Mouse (Mus musculus) embryonic facial prominence, embryonic 11.5 days (tissue): ENCODE data around the gene Sh3rf3. TPM values are rescaled to one million over a fixed set of nuclear protein-coding genes. Genes with fewer than 3 reads are reported as not detected.

Experiments
- ATAC-seq: fragments of 200-750 bp; cut with Nextera tagmentation; replicated peaks from 2 replicates; pipeline ENCODE4 v1.8.0; 2017; ENCODE audit warnings: low read depth; ENCODE audit not compliant: insufficient number of reproducible peaks, low FRiP score, low TSS enrichment
- DNase-seq: peaks from one replicate; pipeline ENCODE4 v3.0.0-alpha.2; 2015; ENCODE audit warnings: low spot score
- H3K27ac ChIP-seq: fragments of 300-500 bp; sonication (generic); replicated peaks from 2 replicates; pipeline ENCODE4 v1.5.1; 2014; ENCODE audit warnings: mild to moderate bottlenecking, low read depth, low read length, control low read depth
- H3K27me3 ChIP-seq: fragments of 300-500 bp; sonication (generic); 2 replicates; pipeline ENCODE4 v1.6.1; 2014; ENCODE audit warnings: mild to moderate bottlenecking, low read length, moderate library complexity, mixed read lengths; ENCODE audit not compliant: control insufficient read depth, insufficient read depth
- H3K36me3 ChIP-seq: fragments of 300-500 bp; sonication (generic); replicated peaks from 2 replicates; pipeline ENCODE4 v1.6.1; 2014; ENCODE audit warnings: low read depth, mild to moderate bottlenecking, low read length, moderate library complexity, mixed read lengths; ENCODE audit not compliant: control insufficient read depth, insufficient read depth
- H3K4me1 ChIP-seq: fragments of 300-500 bp; sonication (generic); 2 replicates; pipeline ENCODE4 v1.6.1; 2014; ENCODE audit warnings: low read length, mixed read lengths; ENCODE audit not compliant: control insufficient read depth, insufficient read depth
- H3K4me2 ChIP-seq: fragments of 300-500 bp; sonication (generic); 2 replicates; pipeline ENCODE4 v1.6.1; 2014; ENCODE audit warnings: low read depth, mild to moderate bottlenecking, control low read depth, low read length, moderate library complexity
- H3K4me3 ChIP-seq: fragments of 300-500 bp; sonication (generic); 2 replicates; pipeline ENCODE4 v1.5.1; 2014; ENCODE audit warnings: low read depth, low read length, control low read depth
- H3K9ac ChIP-seq: fragments of 300-500 bp; sonication (generic); replicated peaks from 2 replicates; pipeline ENCODE4 v1.6.1; 2014; ENCODE audit warnings: mild to moderate bottlenecking, control low read depth, low read length
- H3K9me3 ChIP-seq: fragments of 300-500 bp; sonication (generic); replicated peaks from 2 replicates; pipeline ENCODE4 v1.6.1; 2016; ENCODE audit warnings: mild to moderate bottlenecking, low read length, inconsistent platforms, mixed read lengths; ENCODE audit not compliant: control insufficient read depth
- WGBS: fragments of 180-500 bp; shearing (Covaris S2); extraction: QIAGEN DNeasy Blood & Tissue Kit; methylation state at CpG from one replicate; pipeline ENCODE4 v1.1.7; 2014; 5-methylcytosine and 5-hydroxymethylcytosine counted together
- polyA plus RNA-seq: library from polyadenylated mRNA; unstranded; fragments of >200 nt; fragmentation: Nextera tagmentation; extraction: Ambion mirVana; gene quantifications from 2 replicates; pipeline ENCODE4 v1.2.1, GENCODE M21; 2014

Sh3rf3 gene
- polyA plus RNA-seq: 0.98 and 1.2 TPM in 2 replicates

DNA sequence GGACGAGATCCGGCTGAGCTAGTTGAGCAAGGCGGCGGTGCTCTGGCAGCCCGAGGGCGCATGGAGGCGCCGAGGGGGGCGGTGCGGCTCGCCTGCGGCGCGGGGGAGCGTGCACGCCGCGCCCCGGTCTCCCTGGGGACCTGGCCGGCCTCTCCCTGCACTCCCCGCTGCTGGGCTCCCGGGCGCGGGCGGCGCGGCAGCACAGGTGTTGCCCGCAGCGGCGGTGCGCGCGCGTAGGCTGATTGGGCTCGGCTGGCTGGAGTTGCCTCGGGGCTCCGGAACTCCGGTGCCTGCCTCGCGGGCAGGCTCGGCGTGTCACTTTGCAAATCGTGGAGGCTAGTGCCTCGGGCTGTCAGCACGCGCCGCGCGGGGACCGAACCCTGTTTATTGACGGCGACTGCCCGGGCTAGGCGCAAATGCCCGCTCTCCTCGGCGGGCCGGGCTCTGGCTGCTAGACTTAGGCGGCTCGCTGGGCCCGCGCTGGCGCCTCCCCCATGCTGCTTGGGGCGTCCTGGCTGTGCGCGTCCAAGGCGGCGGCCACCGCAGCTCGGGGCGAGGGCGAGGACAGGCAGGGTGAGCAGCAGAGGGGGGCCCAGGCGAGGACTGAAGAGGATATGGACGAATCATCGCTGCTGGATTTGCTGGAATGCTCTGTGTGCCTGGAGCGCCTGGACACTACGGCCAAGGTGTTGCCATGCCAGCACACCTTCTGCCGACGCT, at the start of gene Sh3rf3:
Gene Sh3rf3 (plus strand): TSS at position 279 of the 720 bp plus-strand sequence.
- ATAC-seq (peak; percentile 49), DNase-seq (peak; percentile 41)
- Histone ChIP-seq H3K4me2 (peak within 1 kb of the TSS; percentile 100), H3K36me3 (no peaks in the 10 kb centered on the region), H3K9ac (peak within 1 kb of the TSS; percentile 50), H3K4me3 (peak within 1 kb of the TSS; percentile 56), H3K27ac (0 out of 2 replicates have a peak within 1 kb of the TSS, but pooled peaks have one; percentile 13), H3K4me1 (peaks cover 3% of the 10 kb centered on the region; the same call in 1 of the 2 replicates), H3K9me3 (no peaks in the 10 kb centered on the region), H3K27me3 (peaks cover 21% of the 10 kb centered on the region)
- under 1% methylated on average over 75 of the region's 79 CpGs for WGBS

DNA sequence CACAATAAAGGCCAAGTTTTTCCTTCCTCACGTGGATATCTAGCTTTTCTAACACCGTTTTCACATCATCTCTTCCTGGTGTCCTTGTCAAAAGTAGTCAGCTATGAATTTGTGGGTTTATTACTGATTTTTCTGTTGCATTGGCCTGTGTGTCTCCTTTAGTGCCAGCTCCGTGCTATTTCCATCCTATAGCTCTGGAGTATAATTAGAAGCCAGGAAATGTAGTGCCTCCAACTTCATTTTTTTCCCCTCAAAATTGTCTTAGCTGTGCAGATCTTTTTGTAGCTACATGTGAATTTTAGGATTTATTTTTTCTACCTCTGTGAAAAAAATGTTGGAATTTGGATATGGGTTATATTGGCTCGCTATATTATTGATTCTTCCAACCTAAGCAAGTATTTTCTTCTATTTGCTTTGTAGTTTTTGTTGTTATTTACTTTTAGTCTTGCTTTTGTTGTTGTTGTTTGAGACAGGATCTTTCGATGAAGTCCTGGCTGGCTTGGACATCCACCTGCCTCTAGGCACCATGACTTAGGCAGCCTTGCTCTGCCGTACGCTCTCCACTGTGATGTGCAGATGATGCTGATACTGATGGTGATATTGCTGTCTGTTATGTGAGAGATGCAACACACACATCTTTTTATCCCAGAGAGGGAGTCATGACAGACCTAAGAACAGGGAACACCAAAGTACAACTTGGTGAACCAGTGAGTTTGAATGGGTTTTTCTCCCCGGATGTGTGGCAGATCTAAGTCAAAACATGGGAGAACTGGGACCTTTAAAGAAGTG, 24.5 kb upstream of the Sh3rf3 start:
- H3K4me3 ChIP-seq: no peak overlapping the region
- no peak overlapping the region for H3K27ac ChIP-seq
- no peaks in the 10 kb centered on the region for H3K4me1 ChIP-seq
- ATAC-seq (no peak), DNase-seq (no peak)
- no peak overlapping the region for H3K4me2 ChIP-seq
- no peaks in the 10 kb centered on the region for H3K36me3 ChIP-seq
- WGBS: 91% methylated on average over 8 of the region's 8 CpGs
- H3K27me3 ChIP-seq: no peaks in the 10 kb centered on the region
- no peaks in the 10 kb centered on the region for H3K9me3 ChIP-seq
- H3K9ac ChIP-seq: no peak overlapping the region

DNA sequence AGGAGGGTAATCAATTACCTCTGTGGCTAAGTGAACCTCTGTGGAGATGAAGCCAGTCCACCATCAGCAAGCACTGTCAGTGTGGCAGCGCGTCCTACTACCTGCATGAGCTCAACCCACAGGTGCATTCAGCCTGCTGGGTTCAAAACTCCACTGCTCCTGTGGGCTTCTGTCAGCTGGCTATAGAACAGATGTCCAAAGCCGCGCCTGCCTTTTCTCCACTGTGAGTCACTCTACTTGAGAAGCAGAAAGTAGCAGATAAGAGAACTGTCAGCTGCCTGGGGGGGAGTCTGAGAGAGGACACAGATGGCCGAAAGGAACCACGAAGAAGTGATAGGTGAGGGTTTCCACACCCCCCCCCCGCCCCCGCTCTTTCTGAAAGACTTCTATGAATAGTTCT, 15.6 kb upstream of the Sh3rf3 start:
- Histone ChIP-seq H3K27me3 (no peaks in the 10 kb centered on the region), H3K36me3 (no peaks in the 10 kb centered on the region), H3K4me2 (no peak overlapping the region), H3K9ac (no peak overlapping the region), H3K27ac (no peak overlapping the region), H3K4me1 (no peaks in the 10 kb centered on the region), H3K9me3 (no peaks in the 10 kb centered on the region), H3K4me3 (no peak overlapping the region)
- 91% methylated on average over 8 of the region's 8 CpGs for WGBS
- ATAC-seq (no peak), DNase-seq (no peak)

DNA sequence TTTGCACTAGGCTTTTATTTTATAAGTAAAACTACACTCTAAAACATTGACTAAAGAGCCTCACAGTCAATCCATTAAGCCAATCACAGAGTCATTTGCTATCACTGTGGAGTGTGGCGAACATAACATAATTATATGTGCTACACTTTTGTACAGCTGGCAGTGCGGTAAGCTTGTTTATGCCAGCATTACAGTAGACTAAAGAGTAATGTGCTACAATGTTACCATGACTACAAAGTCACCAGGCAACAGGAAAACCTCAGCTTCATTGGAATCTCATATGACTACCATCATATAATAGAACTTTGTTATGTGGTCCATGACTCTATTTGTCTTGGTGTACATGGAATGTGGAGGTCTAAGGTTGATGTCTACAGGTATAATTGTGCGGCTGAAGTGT, 15.0 kb upstream of the Sh3rf3 start:
- Histone ChIP-seq H3K9ac (no peak overlapping the region), H3K9me3 (no peaks in the 10 kb centered on the region), H3K36me3 (no peaks in the 10 kb centered on the region), H3K4me3 (no peak overlapping the region), H3K27ac (no peak overlapping the region), H3K4me2 (no peak overlapping the region), H3K4me1 (no peaks in the 10 kb centered on the region), H3K27me3 (no peaks in the 10 kb centered on the region)
- 86% methylated on average over 3 of the region's 3 CpGs for WGBS
- no peak for ATAC-seq
- no peak for DNase-seq

DNA sequence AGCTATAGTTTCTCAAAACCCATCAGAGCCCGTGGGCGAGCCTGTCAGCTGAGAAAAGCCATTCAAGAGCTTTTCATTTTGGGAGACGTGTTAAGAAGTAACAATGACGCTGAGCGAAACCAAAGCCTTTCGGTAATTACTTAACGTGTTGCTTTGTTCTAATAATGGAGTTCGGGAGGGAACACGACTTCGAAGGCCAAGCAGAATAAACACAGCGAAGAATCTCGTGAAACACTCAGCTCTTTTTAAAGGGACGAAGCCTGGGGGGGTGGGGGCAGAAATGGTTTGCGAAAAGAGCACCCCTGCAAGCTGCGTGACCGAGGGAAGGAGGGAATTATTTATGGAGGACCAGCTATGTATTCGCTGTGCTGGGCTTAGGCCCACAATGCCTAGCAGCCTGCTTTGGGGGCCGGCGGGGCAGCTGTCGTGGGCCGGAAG, 12.1 kb upstream of the Sh3rf3 start:
- no peak overlapping the region for H3K4me3 ChIP-seq
- no peak overlapping the region for H3K9ac ChIP-seq
- ATAC-seq (no peak), DNase-seq (peak; percentile 6)
- H3K4me2 ChIP-seq: no peak overlapping the region
- H3K27me3 ChIP-seq: no peaks in the 10 kb centered on the region
- WGBS: 73% methylated on average over 21 of the region's 21 CpGs
- no peaks in the 10 kb centered on the region for H3K4me1 ChIP-seq
- no peak overlapping the region for H3K27ac ChIP-seq
- no peaks in the 10 kb centered on the region for H3K36me3 ChIP-seq
- no peaks in the 10 kb centered on the region for H3K9me3 ChIP-seq

DNA sequence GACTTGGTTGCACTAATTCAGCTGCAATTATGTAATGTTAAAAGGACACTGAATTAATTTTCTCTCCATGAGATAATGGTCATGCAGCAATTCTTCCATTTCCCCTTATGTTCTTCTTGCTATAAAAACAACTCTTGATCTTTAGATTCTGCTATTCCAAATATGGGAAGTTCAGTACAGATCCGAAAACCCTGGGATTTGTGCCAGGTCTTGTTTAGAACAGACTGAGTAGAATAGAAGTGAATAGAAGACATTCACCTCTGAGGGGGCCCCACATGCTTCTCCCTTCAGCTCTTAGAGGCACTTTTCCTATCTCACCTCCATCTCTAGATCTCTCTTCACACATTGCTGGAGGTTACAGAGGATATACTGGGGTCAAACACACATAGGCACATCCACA, 10.8 kb upstream of the Sh3rf3 start:
- ATAC-seq: no peak
- 87% methylated on average over 1 of the region's 1 CpGs for WGBS

DNA sequence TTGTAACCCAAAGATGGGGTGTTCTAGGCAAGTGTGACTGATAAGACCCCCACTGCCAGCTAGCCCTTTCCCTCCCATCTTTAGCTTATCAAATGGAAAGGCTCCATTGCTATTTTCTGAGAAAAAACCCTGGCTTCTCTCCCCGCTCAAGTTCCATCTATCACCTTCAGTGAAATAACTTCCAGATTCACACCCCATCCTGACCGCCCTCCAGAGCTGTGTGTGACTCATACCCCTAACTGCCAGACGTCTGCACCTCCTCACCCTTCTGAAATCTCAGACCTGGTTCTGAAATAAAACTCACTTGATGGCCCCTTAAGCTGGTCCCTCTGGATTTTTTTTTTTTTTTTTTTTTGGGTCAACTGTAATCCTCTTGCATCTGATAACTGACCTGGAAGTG, 5.2 kb upstream of the Sh3rf3 start:
- H3K9me3 ChIP-seq: no peaks in the 10 kb centered on the region
- H3K36me3 ChIP-seq: no peaks in the 10 kb centered on the region
- peaks cover under 1% of the 10 kb centered on the region; the same call in 1 of the 2 replicates for H3K4me1 ChIP-seq
- ATAC-seq (no peak), DNase-seq (no peak)
- H3K27me3 ChIP-seq: peaks cover 2% of the 10 kb centered on the region; the same call in 1 of the 2 replicates
- no peak overlapping the region for H3K4me3 ChIP-seq
- H3K9ac ChIP-seq: no peak overlapping the region
- H3K27ac ChIP-seq: no peak overlapping the region
- 62% methylated on average over 3 of the region's 3 CpGs for WGBS
- no peak overlapping the region for H3K4me2 ChIP-seq

More for the DNA sequence above, 10.8 kb upstream of the Sh3rf3 start:
- no peak overlapping the region for H3K9ac ChIP-seq
- no peak overlapping the region for H3K4me2 ChIP-seq
- no peak overlapping the region for H3K27ac ChIP-seq
- DNase-seq: no peak
- H3K4me1 ChIP-seq: no peaks in the 10 kb centered on the region
- H3K36me3 ChIP-seq: no peaks in the 10 kb centered on the region
- H3K27me3 ChIP-seq: no peaks in the 10 kb centered on the region
- no peak overlapping the region for H3K4me3 ChIP-seq
- H3K9me3 ChIP-seq: no peaks in the 10 kb centered on the region

DNA sequence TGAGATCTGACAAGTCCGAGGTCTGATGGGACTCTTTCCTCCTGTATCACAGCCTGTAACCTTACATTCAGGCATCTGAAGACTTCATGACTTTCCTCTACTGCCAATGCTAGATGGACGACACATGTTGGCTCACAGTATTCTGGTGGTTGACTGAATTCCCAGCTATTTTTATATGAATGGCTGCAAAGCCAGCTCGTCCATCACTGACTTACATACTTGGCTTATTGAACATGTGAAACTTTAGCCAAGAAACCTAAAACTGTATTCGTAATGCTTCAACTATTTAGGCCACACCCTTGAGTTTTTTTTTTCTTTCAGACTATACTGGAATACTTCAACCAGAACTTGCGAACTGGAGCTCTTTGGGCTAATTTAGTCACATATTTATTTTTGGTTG, 3.0 kb upstream of the Sh3rf3 start:
- ATAC-seq (no peak), DNase-seq (no peak)
- Histone ChIP-seq H3K4me2 (no peak overlapping the region), H3K9ac (no peak overlapping the region), H3K4me1 (peaks cover 3% of the 10 kb centered on the region; the same call in 1 of the 2 replicates), H3K36me3 (no peaks in the 10 kb centered on the region), H3K27me3 (peaks cover 21% of the 10 kb centered on the region), H3K27ac (no peak overlapping the region), H3K4me3 (no peak overlapping the region), H3K9me3 (no peaks in the 10 kb centered on the region)
- 80% methylated on average over 5 of the region's 5 CpGs for WGBS
